Mouse (Mus musculus) inflammation-experienced regulatory T-cells (primary cell): ENCODE results near the gene Sec16b. TPM values are rescaled to one million over a fixed set of nuclear protein-coding genes. Genes with fewer than 3 reads are reported as not detected.

Source experiments
- polyA plus RNA-seq, 2 experiments: library from polyadenylated mRNA; unstranded; fragments of 100-300 nt; shearing (Covaris generic); gene quantifications; one replicate each; pipeline ENCODE4 v1.2.1; 2017

Sec16b gene
- polyA plus RNA-seq, result 1 to 10 TPM in 1 of 2 experiments, under 1 TPM in 1; 0.72 to 2.1 TPM

DNA sequence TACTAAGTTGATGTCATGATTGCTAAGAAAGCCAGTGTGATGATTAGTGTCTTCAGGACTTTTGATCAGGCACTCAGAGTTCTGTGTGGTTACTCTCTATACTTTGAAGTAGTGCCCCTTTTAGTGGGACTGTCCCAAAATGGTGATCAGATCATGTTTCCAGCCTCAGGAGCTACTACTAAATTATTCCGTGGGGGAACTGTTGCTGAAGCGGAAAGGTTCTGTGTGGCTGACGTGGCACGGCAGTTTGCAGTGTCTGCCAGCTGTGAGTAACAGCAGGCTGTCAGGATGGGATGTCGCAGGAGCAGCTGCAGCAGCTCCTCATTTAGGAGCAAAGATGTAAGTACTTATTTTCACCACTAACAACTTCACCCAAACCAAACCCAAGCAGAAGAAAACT is at the start of gene Sec16b:
Gene Sec16b (plus strand): TSS at position 207 of the 400 bp plus-strand sequence.

DNA sequence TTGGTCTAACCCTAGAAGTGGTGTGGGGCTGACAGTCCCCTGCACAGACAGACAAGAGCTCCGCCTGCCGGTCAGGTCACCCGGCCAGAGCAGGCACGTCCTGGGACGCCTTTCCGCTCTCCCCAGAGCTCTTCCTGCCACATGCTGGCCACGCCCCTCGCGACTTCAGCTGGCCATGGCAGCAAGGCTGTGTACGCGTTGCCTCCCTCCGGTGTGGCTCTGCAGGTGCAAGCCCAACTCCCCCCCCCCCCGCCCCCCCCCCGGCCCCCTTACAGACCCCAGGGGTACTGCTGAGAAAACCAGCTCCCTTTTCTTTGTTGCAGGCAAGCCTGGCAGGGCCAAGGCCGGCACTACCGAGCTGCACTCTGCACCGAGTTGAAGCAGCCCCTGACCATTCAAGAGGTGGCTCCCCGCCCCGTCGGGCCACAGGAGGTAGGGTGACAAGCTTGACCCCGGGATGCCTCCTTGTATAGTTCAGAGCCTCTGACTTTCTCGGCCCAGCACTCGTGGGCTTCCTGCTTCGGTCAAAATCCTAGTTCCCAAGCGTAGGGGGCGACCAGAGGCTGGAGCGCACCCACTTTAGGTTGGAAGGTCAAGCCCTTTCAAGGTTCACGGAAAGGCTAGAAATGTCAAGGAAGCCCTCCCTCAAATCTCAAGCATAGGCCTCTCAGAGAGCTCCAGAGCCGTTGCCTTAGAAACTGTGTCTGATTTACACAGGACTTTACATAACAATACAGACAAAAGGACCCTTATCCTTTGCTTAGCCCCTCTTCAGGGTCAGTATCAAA is 47.9 kb upstream of the Sec16b start, which contains the start of gene Cryzl2:
Gene Cryzl2 (plus strand): TSS at position 157 of the 788 bp plus-strand sequence.

Other genes starting within 250 kb of the Sec16b start
- gene Rasal2, start 94.1 kb upstream of the Sec16b start, polyA plus RNA-seq, result under 1 TPM; 0.70 to 0.83 TPM
- gene Cryzl2, start 48.2 kb upstream of the Sec16b start, polyA plus RNA-seq, result 1 to 10 TPM; 4.7 to 5.9 TPM